Mouse (Mus musculus): ENCODE results near the gene Fam216a.

DNA sequence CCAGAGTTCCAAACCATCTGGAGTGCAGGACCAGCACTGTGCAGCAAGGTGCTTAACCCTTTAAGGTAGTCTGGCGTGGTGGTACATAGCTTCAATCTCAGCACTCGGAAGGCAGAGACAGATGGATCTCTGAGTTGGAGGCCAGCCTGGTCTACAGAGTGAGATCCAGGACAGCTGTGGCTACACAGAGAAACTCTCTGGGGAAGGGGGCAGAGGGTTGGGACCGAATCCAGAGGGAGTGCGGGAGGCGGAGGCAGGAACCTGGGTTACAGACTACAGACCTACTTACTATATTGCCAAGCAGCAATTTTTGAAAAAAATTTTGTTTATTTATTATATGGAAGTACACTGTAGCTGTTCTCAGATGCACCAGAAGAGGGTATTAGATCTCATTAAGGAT is 42.2 kb upstream of the Fam216a start:
- no peak for TF ChIP-seq CTCF (IDR thresholded peaks at IDR 0.05; ENCODE audit: control insufficient read depth, insufficient read depth, insufficient read length)
- no peak for TF ChIP-seq USF1 (IDR thresholded peaks at IDR 0.05; ENCODE audit: low read depth)
- no peak for TF ChIP-seq MYOG (IDR thresholded peaks at IDR 0.05; ENCODE audit: control insufficient read depth, extremely low read depth, insufficient read length)
- no peak for TF ChIP-seq MAX (IDR thresholded peaks at IDR 0.05)
- no peak for TF ChIP-seq FOSL1 (IDR thresholded peaks at IDR 0.05; ENCODE audit: insufficient read depth, low read length, poor library complexity, severe bottlenecking)
- TF ChIP-seq MYOD1 (IDR thresholded peaks at IDR 0.05; ENCODE audit: control insufficient read depth, insufficient read length, low read depth) = no peak
